Mouse (Mus musculus) ES-E14 (cell line): ENCODE measurements at regions not wholly inside any gene's neighbourhood (a gene's known extent, or its start where the extent isn't known, plus 50 kb on each side); places are given as distances from the start of the nearest gene placed in this dataset.

Experiments used
- DNase-seq: peaks from one replicate; pipeline ENCODE4 v3.0.0-alpha.2; 2013; ENCODE audit warnings: low read depth, low spot score
- H3K27ac ChIP-seq: 2 replicates; pipeline ENCODE4 v1.5.1; 2012; ENCODE audit warnings: low read depth, mild to moderate bottlenecking, low read length, moderate library complexity, mixed read lengths; ENCODE audit not compliant: poor library complexity, insufficient read depth, severe bottlenecking
- H3K36me3 ChIP-seq: 2 replicates; pipeline ENCODE4 v1.6.1; 2012; ENCODE audit warnings: mild to moderate bottlenecking, low read length, moderate library complexity, mixed read lengths; ENCODE audit not compliant: control insufficient read depth, poor library complexity, insufficient read depth, severe bottlenecking
- H3K4me1 ChIP-seq, 2 experiments: fragments of 150-350 bp in 1 of 2; sonication (generic) in 1 of 2; 2 replicates each; pipeline ENCODE4 v1.6.1; 2012; ENCODE audit warnings: low read length in 2 of 2, mild to moderate bottlenecking in 1 of 2, mixed read lengths in 1 of 2; ENCODE audit not compliant: control insufficient read depth in 2 of 2, insufficient read depth in 2 of 2, poor library complexity in 1 of 2
- H3K4me3 ChIP-seq, 2 experiments: fragments of 150-350 bp in 1 of 2; sonication (generic) in 1 of 2; 2 replicates each; pipeline ENCODE4 v1.5.1; 2012; ENCODE audit warnings: low read length in 2 of 2, low read depth in 1 of 2, mild to moderate bottlenecking in 1 of 2, mixed read lengths in 1 of 2; ENCODE audit not compliant: insufficient read depth in 1 of 2, poor library complexity in 1 of 2, severe bottlenecking in 1 of 2
- H3K9ac ChIP-seq: 2 replicates; pipeline ENCODE4 v1.6.1; 2012; ENCODE audit warnings: low read depth, mild to moderate bottlenecking, low read length, mixed read lengths; ENCODE audit not compliant: poor library complexity, insufficient read depth, severe bottlenecking
- H3K9me3 ChIP-seq: fragments of 150-350 bp; sonication (generic); 2 replicates; pipeline ENCODE4 v1.6.1; 2012; ENCODE audit warnings: low read depth, mild to moderate bottlenecking, low read length; ENCODE audit not compliant: control insufficient read depth, insufficient read depth
- CHD2 ChIP-seq: IDR thresholded peaks from 2 replicates; pipeline ENCODE4 v1.6.1; 2014; ENCODE audit warnings: mild to moderate bottlenecking, low read depth, low read length, inconsistent platforms
- HCFC1 ChIP-seq: IDR thresholded peaks from 2 replicates; pipeline ENCODE4 v1.6.1; 2012; ENCODE audit warnings: low read length, inconsistent platforms, borderline replicate concordance; ENCODE audit not compliant: insufficient read depth
- MAFK ChIP-seq: IDR thresholded peaks from 2 replicates; pipeline ENCODE4 v1.6.1; 2014; ENCODE audit warnings: mild to moderate bottlenecking, low read depth, low read length, inconsistent platforms; ENCODE audit not compliant: insufficient read depth
- ZC3H11A ChIP-seq: IDR thresholded peaks from 2 replicates; pipeline ENCODE4 v1.6.1; 2012; ENCODE audit warnings: low read depth, mild to moderate bottlenecking, inconsistent platforms, low read length, borderline replicate concordance
- ZNF384 ChIP-seq: IDR thresholded peaks from 2 replicates; pipeline ENCODE4 v1.6.1; 2012; ENCODE audit warnings: low read depth, low read length, inconsistent platforms
- in situ Hi-C, 2 experiments: fragments of 600-800 bp; cut with MboI; formaldehyde crosslinking; loops; one replicate each; pipeline ENCODE4 v1.15.1; 2025; ENCODE audit warnings: low sequenced_read_pairs in 2 of 2, inconsistent platforms in 1 of 2; ENCODE audit not compliant: unreplicated experiment in 2 of 2

- no peaks in the 10 kb centered on the region for H3K36me3 ChIP-seq
- TF ChIP-seq ZC3H11A = no peak
- DNase-seq = no peak
- H3K27ac ChIP-seq = no peak overlapping the region
- in situ Hi-C loops = no loop called here
- H3K4me3 ChIP-seq = no peak overlapping the region
- no peaks in the 10 kb centered on the region for H3K4me1 ChIP-seq
- no peaks in the 10 kb centered on the region for H3K9me3 ChIP-seq
- no peak overlapping the region for H3K9ac ChIP-seq
Observed at GRCm38 (mm10) chr10:39240966-39241365, 77.4 kb upstream of the Ccn6 start.

GRCm38 (mm10) chr10:39240178-39240791 lies 76.7 kb upstream of the Ccn6 start:
- Histone ChIP-seq H3K27ac (no peak overlapping the region), H3K36me3 (no peaks in the 10 kb centered on the region), H3K9me3 (no peaks in the 10 kb centered on the region), H3K4me1 (no peaks in the 10 kb centered on the region), H3K9ac (no peak overlapping the region), H3K4me3 (0 out of 4 replicates have a peak overlapping the region, but pooled peaks of 1 of the 2 experiments have one; percentile 40)
- in situ Hi-C loops = no loop called here
- TF ChIP-seq CHD2 (no peak), ZNF384 (no peak), ZC3H11A (no peak), HCFC1 (no peak), MAFK (no peak)
- no peak for DNase-seq

- Histone ChIP-seq H3K9me3 (no peaks in the 10 kb centered on the region), H3K36me3 (no peaks in the 10 kb centered on the region), H3K4me1 (no peaks in the 10 kb centered on the region), H3K27ac (no peak overlapping the region), H3K9ac (no peak overlapping the region), H3K4me3 (0 out of 4 replicates have a peak overlapping the region, but pooled peaks of 1 of the 2 experiments have one; percentile 40)
- DNase-seq = peak; percentile 86
- in situ Hi-C loops = no loop called here
- TF ChIP-seq MAFK (no peak), ZC3H11A (peak; percentile 81)
Observed at GRCm38 (mm10) chr10:39239498-39240177, 76.0 kb upstream of the Ccn6 start.

- Histone ChIP-seq H3K9ac (no peak overlapping the region), H3K27ac (no peak overlapping the region), H3K4me1 (no peaks in the 10 kb centered on the region), H3K4me3 (no peak overlapping the region), H3K9me3 (no peaks in the 10 kb centered on the region), H3K36me3 (no peaks in the 10 kb centered on the region)
- no peak for TF ChIP-seq MAFK
- no peak for TF ChIP-seq ZNF384
- no peak for TF ChIP-seq ZC3H11A
- DNase-seq = no peak
- in situ Hi-C loops = no loop called here
Observed at GRCm38 (mm10) chr10:39238596-39238995, 75.0 kb upstream of the Ccn6 start.

GRCm38 (mm10) chr10:39237549-39237948 lies 74.0 kb upstream of the Ccn6 start:
- no peaks in the 10 kb centered on the region for H3K9me3 ChIP-seq
- TF ChIP-seq MAFK (no peak), HCFC1 (no peak), CHD2 (no peak), ZNF384 (no peak), ZC3H11A (no peak)
- no peaks in the 10 kb centered on the region for H3K4me1 ChIP-seq
- H3K36me3 ChIP-seq = no peaks in the 10 kb centered on the region
- no peak overlapping the region for H3K4me3 ChIP-seq
- in situ Hi-C loops = no loop called here
- H3K27ac ChIP-seq = no peak overlapping the region
- H3K9ac ChIP-seq = no peak overlapping the region
- no peak for DNase-seq
